17 mouse cellular contexts compared by ENCODE assay signal in genomic region chr15:36987976-36988717, GRCm38 (mm10). TPM values are rescaled to one million over a fixed set of nuclear protein-coding genes. Genes with fewer than 3 reads are reported as not detected.
DNase-seq lines count a peak whose midpoint lies in the region; ATAC-seq and TF ChIP-seq lines count a peak whose summit lies in the region.
"Had no signal": no experiment of that assay in that cellular context is flagged by ENCODE, and none has a peak within 500 bp of the region (broad histone marks: within the 10 kb centered on the region; RNA-seq: fewer than 3 reads in every experiment).

No protein-coding gene starts in this region.

- peaks cover 70% of the 10 kb centered on the region for H3K4me1 ChIP-seq in heart, embryonic 10.5 days
- peaks cover 90% of the 10 kb centered on the region for H3K4me1 ChIP-seq in megakaryocyte, embryonic 14.5 days

- intact Hi-C loops in left cerebral cortex, adult 2 months (cut with DNase I): no loop called here

- peak overlapping the region; percentile 89 for H3K27ac ChIP-seq in heart, embryonic 10.5 days
- H3K27ac ChIP-seq in left cerebral cortex, adult 2 months: peak overlapping the region; percentile 70
- H3K27ac ChIP-seq: embryonic facial prominence, embryonic 10.5 days; neural tube, embryonic 13.5 days had no signal

- TF ChIP-seq CTCF in left cerebral cortex, adult 2 months (IDR thresholded peaks at IDR 0.05): no peak

- no peak for DNase-seq in heart, embryonic 10.5 days (ENCODE audit: low spot score)
- DNase-seq in heart, postnatal 4 days: no peak
- no peak for DNase-seq in left cerebral cortex, adult 2 months (ENCODE audit: extremely low spot score in 1 of 2, low spot score in 2 of 2)
- no peak for DNase-seq in left cerebral cortex, adult 9 months (ENCODE audit: low spot score in 2 of 2)
- no peak for DNase-seq in ovary, adult 18-20 months (ENCODE audit: low spot score)
- no peak for DNase-seq in cerebellum, postnatal 4 days (ENCODE audit: low spot score in 2 of 2)
- DNase-seq: cerebellum, adult 2 months; gastrocnemius, postnatal 10 days; kidney, adult 9 months; kidney, postnatal 25 days; lung, adult 2 months; lung, postnatal 36 days had no signal

- H3K9me3 ChIP-seq in heart, embryonic 10.5 days: no peaks in the 10 kb centered on the region
- H3K9me3 ChIP-seq in megakaryocyte, embryonic 14.5 days: no peaks in the 10 kb centered on the region
- H3K9me3 ChIP-seq: embryonic facial prominence, embryonic 10.5 days; midbrain, embryonic 12.5 days; neural tube, embryonic 13.5 days had no signal

- ATAC-seq in activated CD4-positive, CD25-positive, alpha-beta regulatory T cell, adult 4 months: peak; percentile 34

- no peaks in the 10 kb centered on the region for H3K27me3 ChIP-seq in heart, embryonic 10.5 days (ENCODE audit: insufficient read depth, poor library complexity, severe bottlenecking)
- H3K27me3 ChIP-seq in megakaryocyte, embryonic 14.5 days (replicated peaks): no peaks in the 10 kb centered on the region
- H3K27me3 ChIP-seq: midbrain, embryonic 12.5 days; neural tube, embryonic 13.5 days had no signal

- H3K4me3 ChIP-seq in heart, embryonic 10.5 days: no peak overlapping the region
- no peak overlapping the region for H3K4me3 ChIP-seq in left cerebral cortex, adult 2 months
- peak overlapping the region; percentile 76 for H3K4me3 ChIP-seq in megakaryocyte, embryonic 14.5 days (replicated peaks)
- H3K4me3 ChIP-seq: embryonic facial prominence, embryonic 10.5 days; midbrain, embryonic 12.5 days; neural tube, embryonic 13.5 days had no signal

- 79% methylated on average over 13 of the region's 13 CpGs for WGBS in heart, embryonic 10.5 days

- H3K36me3 ChIP-seq in heart, embryonic 10.5 days: peaks cover 6% of the 10 kb centered on the region; the same call in 1 of the 2 replicates
- H3K36me3 ChIP-seq in megakaryocyte, embryonic 14.5 days (replicated peaks; ENCODE audit: low read length): peaks cover 72% of the 10 kb centered on the region
- H3K36me3 ChIP-seq: midbrain, embryonic 12.5 days; neural tube, embryonic 13.5 days had no signal

RNA-seq across cellular contexts. Expression of gene Zfp706, which starts 19.4 kb away (rescaled TPM):
- polyA plus RNA-seq in heart, embryonic 10.5 days (2016; fragmentation: Nextera tagmentation; extraction: Ambion mirVana): 456 and 495 TPM in 2 replicates
- 100 to 1,000 TPM; 234 to 247 TPM for total RNA-seq in heart, postnatal 4 days (2021)
- total RNA-seq in left cerebral cortex, adult 2 months (2021): 100 to 1,000 TPM; 214 to 217 TPM
- 100 to 1,000 TPM; 467 to 529 TPM for polyA plus RNA-seq in activated CD4-positive, CD25-positive, alpha-beta regulatory T cell, adult 4 months (2017; shearing (Covaris generic))
- 23.0 and 24.7 TPM in 2 replicates for polyA plus RNA-seq in megakaryocyte, embryonic 14.5 days (2012; ENCODE audit: insufficient read depth, low replicate concordance)

Comparison
In these comparisons a context has a peak if more than half of its experiments do, and no peak if none do; other contexts are left out.
1. RNA of gene Zfp706, which starts 19.4 kb away (polyA plus RNA-seq): 467 to 529 TPM in activated CD4-positive, CD25-positive, alpha-beta regulatory T cell, adult 4 months and 456 to 495 TPM in heart, embryonic 10.5 days; 23.0 to 24.7 TPM in megakaryocyte, embryonic 14.5 days; every median in the first group is over 10 times any median in the second.